10 mouse cellular contexts compared by ENCODE assay signal in genomic region chr4:120613691-120614329, GRCm38 (mm10). TPM values are rescaled to one million over a fixed set of nuclear protein-coding genes. Genes with fewer than 3 reads are reported as not detected.
DNase-seq lines count a peak whose midpoint lies in the region; ATAC-seq lines count a peak whose summit lies in the region.
"Had no signal": no experiment of that assay in that cellular context is flagged by ENCODE, and none has a peak within 500 bp of the region (broad histone marks: within the 10 kb centered on the region; RNA-seq: fewer than 3 reads in every experiment).

No protein-coding gene starts in this region.

- ATAC-seq in kidney, embryonic 16.5 days (ENCODE audit: low FRiP score, low TSS enrichment): no peak
- ATAC-seq: Patski had no signal

- 79% methylated on average over 8 of the region's 8 CpGs for WGBS in kidney, embryonic 16.5 days

- H3K27me3 ChIP-seq in kidney, embryonic 16.5 days (ENCODE audit: insufficient read depth, low read length): no peaks in the 10 kb centered on the region
- H3K27me3 ChIP-seq in megakaryocyte, embryonic 14.5 days (replicated peaks): peaks cover 30% of the 10 kb centered on the region
- H3K27me3 ChIP-seq: Patski had no signal

- H3K4me2 ChIP-seq in kidney, embryonic 16.5 days (replicated peaks; ENCODE audit: low read depth, low read length): no peak overlapping the region

- H3K4me1 ChIP-seq in kidney, embryonic 16.5 days (ENCODE audit: insufficient read depth, low read length): peaks cover 17% of the 10 kb centered on the region
- H3K4me1 ChIP-seq in megakaryocyte, embryonic 14.5 days: peaks cover 41% of the 10 kb centered on the region

- no peak overlapping the region for H3K4me3 ChIP-seq in kidney, embryonic 16.5 days (ENCODE audit: low read length)
- H3K4me3 ChIP-seq in megakaryocyte, embryonic 14.5 days (replicated peaks): peak overlapping the region; percentile 69

- H3K36me3 ChIP-seq in kidney, embryonic 16.5 days (ENCODE audit: insufficient read depth, low read length): no peaks in the 10 kb centered on the region
- no peaks in the 10 kb centered on the region for H3K36me3 ChIP-seq in megakaryocyte, embryonic 14.5 days (replicated peaks; ENCODE audit: low read length)

- no peak overlapping the region for H3K9ac ChIP-seq in kidney, embryonic 16.5 days (replicated peaks; ENCODE audit: low read length)

- peak; percentile 44 for DNase-seq in kidney, postnatal 14 days
- peak; percentile 88 to 95 for DNase-seq in cerebellum, adult 18-20 months
- DNase-seq in heart, adult 18-20 months: peak; percentile 78 to 90
- peak; percentile 27 to 39 for DNase-seq in kidney, postnatal 36 days
- peak; percentile 83 for DNase-seq in telencephalon, adult 2 months (ENCODE audit: low read depth, low spot score)
- no peak for DNase-seq in urinary bladder, adult 18-20 months (ENCODE audit: low spot score in 2 of 2)

- no peaks in the 10 kb centered on the region for H3K9me3 ChIP-seq in kidney, embryonic 16.5 days (ENCODE audit: low read length)
- peaks cover 1% of the 10 kb centered on the region for H3K9me3 ChIP-seq in megakaryocyte, embryonic 14.5 days

- H3K27ac ChIP-seq in kidney, embryonic 16.5 days (ENCODE audit: low read length): no peak overlapping the region

RNA-seq across cellular contexts. Expression of gene Gm8439, which starts 25.3 kb away (rescaled TPM):
- not detected in 2 replicates for polyA plus RNA-seq in kidney, embryonic 16.5 days (2015; fragmentation: Nextera tagmentation; extraction: Ambion mirVana)
- total RNA-seq in heart, adult 18-20 months (2021): not detected
- not detected in 2 replicates for polyA plus RNA-seq in megakaryocyte, embryonic 14.5 days (2012; ENCODE audit: insufficient read depth, low replicate concordance)
- polyA plus RNA-seq: intestine, embryonic 14.5 days; Patski had no signal

RNA-seq across cellular contexts. Expression of gene Ctps, which starts 43.7 kb away (rescaled TPM):
- 73.7 and 79.0 TPM in 2 replicates for polyA plus RNA-seq in kidney, embryonic 16.5 days (2015; fragmentation: Nextera tagmentation; extraction: Ambion mirVana)
- 10 to 100 TPM; 25.9 to 28.0 TPM for total RNA-seq in heart, adult 18-20 months (2021)
- polyA plus RNA-seq in megakaryocyte, embryonic 14.5 days (2012; ENCODE audit: insufficient read depth, low replicate concordance): 1.4 and 2.5 TPM in 2 replicates

RNA-seq across cellular contexts. Expression of gene Cited4, which starts 52.6 kb away (rescaled TPM):
- 10.6 and 13.1 TPM in 2 replicates for polyA plus RNA-seq in kidney, embryonic 16.5 days (2015; fragmentation: Nextera tagmentation; extraction: Ambion mirVana)
- total RNA-seq in heart, adult 18-20 months (2021): 10 to 100 TPM; 35.6 to 51.5 TPM
- polyA plus RNA-seq in megakaryocyte, embryonic 14.5 days (2012; ENCODE audit: insufficient read depth, low replicate concordance): 91.8 and 174 TPM in 2 replicates

Comparison
In these comparisons a context has a peak if more than half of its experiments do, and no peak if none do; other contexts are left out.
1. DNase-seq: peak in kidney, postnatal 14 days (single experiment), cerebellum, adult 18-20 months (2 of 2), heart, adult 18-20 months (2 of 2), kidney, postnatal 36 days (2 of 2) and telencephalon, adult 2 months (single experiment); none in urinary bladder, adult 18-20 months (0 of 2).
2. RNA of gene Ctps, which starts 43.7 kb away (polyA plus RNA-seq): 73.7 to 79.0 TPM in kidney, embryonic 16.5 days; 1.4 to 2.5 TPM in megakaryocyte, embryonic 14.5 days; every median in the first group is over 10 times any median in the second.